Comparison of ENCODE assay signal across 10 mouse cellular contexts in the genomic region with DNA sequence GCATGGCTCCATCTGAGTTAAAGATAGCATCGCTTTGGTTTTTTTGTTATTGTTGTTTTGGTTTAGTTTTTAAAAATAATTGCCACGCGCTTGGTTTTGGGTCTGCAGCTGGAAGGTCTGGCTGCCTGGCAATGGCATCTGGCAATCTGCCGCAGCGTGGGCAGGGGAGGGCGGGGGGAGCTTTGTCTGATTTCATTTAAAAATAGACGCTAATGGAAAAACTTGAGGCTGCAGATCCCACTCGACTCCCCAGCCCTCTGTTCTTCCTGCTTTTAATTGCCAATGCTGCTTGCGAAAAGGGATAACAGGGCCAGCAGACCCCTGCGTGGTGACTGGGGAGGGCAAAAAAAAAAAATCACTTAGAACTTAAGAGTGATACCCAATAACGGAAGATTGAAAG.
A peak's percentile ranks its signal among the peaks of the same experiment; 100 is the strongest.
DNase-seq lines count a peak whose midpoint lies in the region; ATAC-seq lines count a peak whose summit lies in the region.
"Had no signal": no experiment of that assay in that cellular context is flagged by ENCODE, and none has a peak within 500 bp of the region (broad histone marks: within the 10 kb centered on the region; RNA-seq: fewer than 3 reads in every experiment).

No protein-coding gene starts in this region.

- ATAC-seq in frontal cortex, adult (ENCODE audit: low TSS enrichment): no peak
- ATAC-seq: hindbrain, embryonic 16.5 days had no signal

- peak; percentile 3 to 5 for DNase-seq in frontal cortex, postnatal 36 days (ENCODE audit: low spot score in 2 of 2)
- peak; percentile 28 for DNase-seq in ovary, postnatal 36 days (ENCODE audit: low spot score)
- DNase-seq in ovary, postnatal 10 days (ENCODE audit: low spot score): no peak
- peak; percentile 29 for DNase-seq in layer of hippocampus, adult 9-11 months
- DNase-seq in natural killer cell, adult 2 months (ENCODE audit: low spot score in 2 of 2): no peak
- DNase-seq in adipocyte (ENCODE audit: low spot score): no peak
- DNase-seq: kidney, postnatal 14 days; liver, embryonic 13.5 days had no signal

Comparison
In these comparisons a context has a peak if more than half of its experiments do, and no peak if none do; other contexts are left out.
1. DNase-seq: peak in frontal cortex, postnatal 36 days (2 of 2), ovary, postnatal 36 days (single experiment) and layer of hippocampus, adult 9-11 months (single experiment); none in ovary, postnatal 10 days (single experiment), natural killer cell, adult 2 months (0 of 2) and adipocyte (single experiment).